Mouse (Mus musculus): Measurements from ENCODE around the gene Pcdh7.

The Pcdh7 gene

GRCm38 (mm10) chr5:57745879-57746278, 28.1 kb downstream of the Pcdh7 start:
- DNase-seq (ENCODE audit: low spot score), result no peak

DNA sequence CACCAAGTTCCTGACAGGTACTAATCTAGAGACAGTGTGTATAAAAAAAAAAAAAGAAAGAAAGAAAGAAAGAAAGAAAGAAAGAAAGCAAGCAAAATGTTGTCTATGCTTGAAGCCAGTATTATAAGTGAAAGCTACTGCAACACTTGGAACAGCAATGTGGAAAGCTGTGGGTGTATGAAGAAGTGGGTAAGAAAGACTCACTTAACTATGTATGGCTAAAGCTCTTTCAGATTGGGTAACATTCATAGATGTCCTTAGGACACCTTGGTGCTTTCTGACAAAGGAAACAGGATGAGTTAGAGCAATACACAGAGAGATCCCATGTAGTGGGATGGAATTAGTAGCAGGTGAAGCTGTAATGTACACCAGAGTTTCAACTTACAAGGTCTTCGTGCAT, 32.6 kb downstream of the Pcdh7 start:
- DNase-seq (ENCODE audit: low spot score), result no peak

DNA sequence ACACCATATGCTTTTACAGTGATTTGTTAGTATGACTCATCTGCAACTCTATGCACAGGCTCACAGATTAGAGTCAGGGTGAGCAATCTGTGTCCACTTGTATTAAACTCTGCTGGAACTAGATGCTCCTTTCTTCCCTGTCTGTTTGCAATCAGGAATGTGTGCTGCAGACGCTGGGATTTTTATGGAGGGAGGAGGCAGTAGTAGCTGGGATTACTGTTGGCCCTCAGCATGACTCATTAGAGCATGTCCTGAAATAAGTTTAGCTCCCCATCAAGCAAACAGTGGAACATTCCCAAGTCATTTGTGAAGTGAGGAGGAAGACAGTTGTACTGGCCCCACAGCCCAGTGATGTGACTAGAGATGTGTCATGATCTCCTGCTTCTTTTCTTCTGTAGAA, 38.0 kb downstream of the Pcdh7 start:
- no peak for DNase-seq (ENCODE audit: low spot score)

DNA sequence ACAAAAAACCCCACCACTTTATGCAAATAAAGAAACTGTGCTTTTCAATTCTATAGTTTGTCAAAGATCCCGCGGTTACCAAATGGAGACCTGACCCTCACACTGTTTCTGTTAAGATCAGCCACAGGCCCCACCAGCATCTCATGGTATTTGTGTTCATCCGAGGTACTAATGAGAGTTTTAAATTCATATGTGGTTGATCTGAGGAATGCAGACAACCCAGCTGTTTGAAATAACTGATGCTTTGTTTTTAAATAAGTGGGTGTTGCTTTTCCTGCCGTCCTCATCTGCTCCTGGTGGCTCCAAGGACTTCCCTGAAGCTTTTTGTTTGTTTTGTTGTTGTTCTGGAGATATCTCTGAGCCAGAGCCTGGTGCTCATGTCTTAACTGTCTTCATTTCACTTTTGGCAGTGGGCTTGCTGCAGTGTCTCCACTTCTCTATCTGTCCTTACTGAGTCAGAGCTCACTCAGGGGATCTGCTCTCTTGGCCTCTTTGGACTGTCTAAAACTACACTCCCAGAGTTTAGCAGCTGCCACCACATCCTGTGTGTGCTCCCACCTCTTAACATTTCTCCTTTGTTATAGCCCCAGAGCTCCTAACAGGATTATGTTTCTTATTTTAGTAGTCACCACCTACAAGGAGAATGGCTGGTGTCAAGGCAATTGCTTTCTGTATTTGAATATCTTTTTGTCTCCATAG, 39.1 kb downstream of the Pcdh7 start:
- DNase-seq (ENCODE audit: low spot score), result no peak

GRCm38 (mm10) chr5:57757436-57757898, 39.7 kb downstream of the Pcdh7 start:
- DNase-seq (ENCODE audit: low spot score), result no peak

- no peak for DNase-seq (ENCODE audit: low spot score)
These were observed 41.2 kb downstream of the Pcdh7 start for GRCm38 (mm10) chr5:57758968-57759367.

- DNase-seq (ENCODE audit: low spot score), result no peak
These were observed 42.6 kb downstream of the Pcdh7 start for GRCm38 (mm10) chr5:57760069-57761063.

- DNase-seq (ENCODE audit: low spot score), result no peak
These were observed 47.6 kb downstream of the Pcdh7 start for GRCm38 (mm10) chr5:57765356-57765755.

DNA sequence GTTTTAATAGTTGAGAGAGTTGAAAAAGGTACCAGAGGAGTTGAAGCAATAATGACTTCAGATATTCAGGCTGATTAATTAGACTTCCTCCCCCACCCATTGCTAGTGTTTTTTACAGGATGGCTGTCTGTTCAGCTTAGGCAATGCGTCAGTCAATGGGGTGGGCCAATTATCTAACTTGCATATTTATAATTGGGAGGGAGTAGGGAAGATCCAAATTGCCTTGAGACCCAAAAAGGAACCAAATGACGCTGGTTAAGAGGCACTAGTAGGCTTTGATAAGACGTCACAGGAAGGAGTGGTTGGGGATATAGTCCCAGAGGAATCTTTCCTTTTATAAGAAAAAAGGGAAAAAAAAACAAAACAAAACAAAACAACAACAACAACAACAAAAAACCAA, 49.6 kb downstream of the Pcdh7 start:
- DNase-seq (ENCODE audit: low spot score), result no peak

DNA sequence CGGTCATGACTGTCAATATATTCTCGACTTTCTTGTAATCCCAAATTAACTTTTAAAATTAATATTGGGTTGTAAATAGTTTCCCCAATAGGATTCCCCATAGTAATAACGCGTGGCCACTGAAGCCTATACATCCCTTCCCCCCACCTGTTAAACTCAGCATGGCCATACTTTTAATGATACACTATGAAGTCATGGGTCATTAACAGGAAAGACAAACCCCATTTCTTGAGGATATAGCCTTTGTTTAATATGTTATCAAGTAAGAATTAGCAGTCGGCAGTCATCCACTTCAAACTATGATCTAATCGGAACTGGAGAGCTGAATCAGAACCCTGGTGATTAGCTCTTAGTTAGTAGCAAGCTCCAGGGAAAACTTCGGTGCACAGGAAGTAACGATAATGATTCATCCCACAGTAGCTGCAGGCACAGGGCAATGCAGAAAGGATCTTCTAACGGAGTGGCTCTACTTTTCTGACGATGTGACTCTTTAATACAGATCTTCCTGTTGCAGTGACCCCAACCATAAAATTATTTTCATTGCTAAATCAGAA, 50.8 kb downstream of the Pcdh7 start:
- no peak for DNase-seq (ENCODE audit: low spot score)

DNA sequence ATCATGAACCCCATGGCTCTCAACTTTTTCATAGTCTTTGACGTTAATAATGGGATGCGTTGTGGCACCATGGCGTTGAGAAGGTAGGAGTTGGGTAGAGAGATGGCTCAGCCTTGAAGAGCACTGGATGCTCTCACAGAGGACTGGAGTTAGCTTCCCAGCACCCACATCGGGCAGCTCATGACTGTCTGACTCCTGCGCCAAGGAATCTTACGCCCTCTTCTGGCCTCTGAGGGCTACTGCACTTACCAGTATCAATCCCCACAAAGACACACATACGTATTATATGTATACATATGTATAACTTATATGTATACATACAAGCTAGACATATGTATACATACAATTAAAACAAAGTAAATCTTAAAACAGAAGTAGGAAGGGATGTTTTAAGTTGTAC, 51.9 kb downstream of the Pcdh7 start:
- no peak for DNase-seq (ENCODE audit: low spot score)

DNA sequence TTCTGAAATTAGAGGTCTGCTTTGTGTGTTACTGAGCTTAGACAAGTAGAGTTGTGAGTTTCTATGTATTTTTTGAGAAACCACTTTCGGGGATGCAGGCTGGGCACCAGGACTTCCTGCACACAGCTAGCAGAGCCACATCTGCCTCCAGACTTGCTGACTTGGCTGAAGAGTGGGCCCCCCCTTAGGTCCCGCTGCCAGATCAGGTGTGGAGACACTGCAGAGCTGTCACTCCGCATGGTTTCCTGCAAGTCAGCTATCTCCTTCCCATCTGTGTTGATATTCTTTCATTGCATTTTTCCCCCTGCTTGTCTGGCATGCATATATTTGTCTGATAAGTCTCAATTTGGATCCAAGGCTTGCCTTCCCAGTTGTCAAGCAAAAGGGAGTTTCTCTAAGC, 52.6 kb downstream of the Pcdh7 start:
- DNase-seq (ENCODE audit: low spot score), result no peak

DNA sequence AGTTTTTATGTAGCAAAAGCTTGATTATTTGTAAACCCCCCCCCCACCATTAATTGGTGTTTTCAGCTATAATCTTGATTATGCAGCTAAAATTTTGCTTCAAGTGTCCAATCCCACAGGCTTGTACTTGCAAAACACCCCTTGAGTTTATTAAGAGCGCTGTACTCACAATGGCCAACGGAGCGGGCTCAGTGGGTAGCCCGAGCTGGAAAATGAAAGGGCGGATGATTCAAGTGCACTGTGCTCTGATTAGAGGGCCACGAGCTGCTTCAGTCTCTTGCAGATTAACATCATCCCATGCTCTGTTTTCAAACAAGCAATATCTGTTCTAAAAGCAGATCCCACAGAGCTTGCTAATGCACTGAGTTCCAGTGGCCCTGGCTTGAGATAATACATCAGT, 53.4 kb downstream of the Pcdh7 start:
- no peak for DNase-seq (ENCODE audit: low spot score)

DNA sequence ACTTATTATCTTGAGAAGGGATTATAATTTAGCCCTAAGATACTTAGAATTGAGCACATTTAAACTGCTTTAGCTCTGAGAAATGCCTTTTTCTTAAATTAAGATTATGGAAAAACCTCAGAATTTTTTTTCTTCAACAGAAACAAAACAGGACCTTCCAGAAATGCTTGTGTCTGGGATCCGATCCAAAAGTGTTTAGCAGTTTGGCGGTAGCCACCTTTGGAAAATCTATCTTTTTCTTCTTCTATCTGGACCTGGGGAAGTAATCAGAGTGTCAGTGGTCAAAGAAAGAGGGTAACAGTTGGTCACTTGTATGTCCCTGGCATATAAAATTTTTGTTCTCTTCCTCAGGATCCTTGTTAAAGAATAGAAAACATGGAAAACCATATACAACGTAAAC, 54.9 kb downstream of the Pcdh7 start:
- no peak for DNase-seq (ENCODE audit: low spot score)

- DNase-seq (ENCODE audit: low spot score), result no peak
These were observed 56.7 kb downstream of the Pcdh7 start for GRCm38 (mm10) chr5:57774496-57774895.

DNA sequence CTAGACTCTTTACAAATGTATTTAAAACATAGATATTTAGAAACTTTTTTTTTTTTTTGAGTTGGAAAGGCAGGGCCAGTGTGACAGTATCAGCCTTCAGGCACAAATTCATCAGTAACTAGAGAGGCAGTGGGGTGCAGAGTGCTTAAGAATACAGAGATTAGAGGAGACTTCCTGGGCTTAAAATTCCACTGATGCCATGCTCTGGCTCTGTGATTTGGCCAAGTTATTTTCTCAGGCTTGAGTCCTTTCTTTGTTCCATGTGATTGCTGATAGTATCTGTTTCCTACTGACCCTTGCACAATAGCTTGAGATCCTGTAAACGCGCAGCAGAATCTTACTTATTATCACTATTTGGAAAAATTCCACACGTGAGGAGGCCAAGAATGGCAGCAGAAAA, 60.3 kb downstream of the Pcdh7 start:
- no peak for DNase-seq (ENCODE audit: low spot score)

DNA sequence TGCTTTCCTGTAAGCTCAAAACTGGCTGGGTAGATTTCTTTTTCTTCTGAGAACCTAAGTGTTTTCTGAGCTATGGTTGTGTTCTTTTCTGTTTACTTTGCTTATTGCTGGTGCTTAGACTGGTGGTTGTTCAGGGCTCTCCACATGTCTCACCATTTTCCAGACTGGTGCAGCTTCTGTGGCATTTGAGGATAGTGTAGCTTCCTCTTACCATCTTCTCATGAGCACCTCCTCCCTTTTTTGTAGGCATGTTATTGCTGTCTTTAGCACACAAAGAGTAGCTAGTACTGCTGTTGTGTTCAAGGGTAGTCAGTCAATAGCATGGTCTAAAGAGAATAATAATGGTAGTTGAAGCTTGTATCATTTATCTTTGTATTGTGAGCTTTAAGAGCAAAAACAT, 62.2 kb downstream of the Pcdh7 start:
- no peak for DNase-seq (ENCODE audit: low spot score)

DNA sequence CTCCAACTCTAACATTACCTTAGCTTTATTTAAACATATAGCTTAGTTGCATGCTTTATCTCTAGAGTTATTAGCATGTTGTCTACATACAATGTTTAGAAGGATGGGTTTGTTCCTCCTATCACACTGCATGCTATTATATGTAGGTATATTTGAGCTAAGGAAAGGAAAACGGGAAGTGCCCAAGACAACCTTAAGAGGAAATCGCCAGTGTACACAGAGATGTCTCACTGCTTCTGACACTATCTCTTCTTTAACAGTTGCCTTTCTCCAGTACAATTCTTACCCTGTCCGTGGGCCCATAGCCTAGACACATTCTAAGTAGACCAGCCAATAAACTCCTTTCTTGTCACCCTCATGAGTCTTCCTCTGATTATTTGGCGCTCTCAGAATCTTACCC, 62.8 kb downstream of the Pcdh7 start:
- DNase-seq (ENCODE audit: low spot score), result no peak

- DNase-seq (ENCODE audit: low spot score), result no peak
These were observed 64.2 kb downstream of the Pcdh7 start for GRCm38 (mm10) chr5:57781950-57782349.

DNA sequence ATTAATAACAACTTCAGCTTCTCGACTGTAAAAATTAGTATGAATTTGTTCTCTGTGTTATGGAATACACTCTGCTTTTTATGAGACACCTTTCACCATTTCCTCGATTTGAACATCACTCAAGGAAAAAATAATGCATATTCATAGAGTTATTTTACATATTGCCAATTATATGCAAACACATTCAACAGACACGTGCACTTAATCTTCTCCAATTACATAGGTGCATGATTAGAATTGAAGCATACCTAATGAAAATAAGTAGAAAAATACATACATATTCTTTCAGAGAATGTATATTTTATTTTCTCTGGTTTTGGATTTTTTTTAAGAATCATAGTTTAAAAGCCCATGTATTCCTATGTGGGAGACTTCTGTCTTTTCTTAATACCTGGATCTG, 64.8 kb downstream of the Pcdh7 start:
- no peak for DNase-seq (ENCODE audit: low spot score)

DNA sequence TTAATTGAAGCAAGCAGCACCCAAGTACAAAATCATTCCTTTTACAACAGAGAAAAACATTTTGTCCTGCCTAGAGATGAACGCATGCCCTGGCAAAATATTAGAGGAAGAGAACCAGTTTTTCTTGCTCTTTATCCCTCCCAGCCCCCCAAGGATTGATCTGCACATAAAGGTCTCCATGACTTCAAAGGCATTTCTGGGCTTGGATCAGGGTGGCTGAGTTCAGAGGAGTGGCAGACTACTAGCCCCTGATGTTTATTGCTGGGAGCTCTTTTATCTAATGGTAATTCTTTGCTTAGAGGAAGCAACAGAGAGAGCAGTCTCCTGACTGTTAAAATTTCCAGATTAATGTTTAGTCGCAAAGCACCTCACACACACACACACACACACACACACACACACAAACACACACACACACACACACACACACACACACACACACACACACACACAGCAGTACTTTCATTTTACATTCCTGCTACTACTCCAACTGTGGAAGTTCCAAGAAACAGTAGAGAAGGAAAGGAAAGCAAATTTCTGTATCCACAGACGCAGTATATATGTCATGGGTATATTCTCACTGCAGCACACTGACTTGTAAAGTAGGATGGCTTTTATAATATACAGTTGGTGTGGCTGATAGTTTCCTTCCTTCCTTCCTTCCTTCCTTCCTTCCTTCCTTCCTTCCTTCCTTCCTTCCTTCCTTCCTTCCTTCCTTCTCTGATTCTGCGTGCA, 71.2 kb downstream of the Pcdh7 start:
- DNase-seq (ENCODE audit: low spot score), result peak; percentile 29

DNA sequence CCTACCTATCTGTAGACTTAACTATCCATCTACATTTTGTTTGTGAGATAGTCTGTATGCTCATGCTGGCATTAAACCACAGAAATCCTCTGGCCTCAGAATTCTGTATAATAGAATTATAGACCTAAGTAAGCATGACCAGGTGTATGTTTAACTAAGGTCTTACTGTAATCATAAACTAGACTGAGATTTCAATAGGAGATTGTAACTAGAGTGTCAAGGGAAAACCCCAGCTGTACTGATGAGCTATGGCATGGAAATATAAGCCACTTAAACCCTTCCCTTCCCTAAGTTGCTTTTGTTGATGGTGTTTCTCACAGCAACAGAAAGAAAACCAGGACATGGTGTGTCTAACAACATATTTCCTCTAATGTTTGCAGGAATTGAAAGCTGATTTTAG, 78.6 kb downstream of the Pcdh7 start:
- DNase-seq (ENCODE audit: low spot score), result no peak

All from embryo, embryonic 10.5 days (tissue).